Mouse (Mus musculus): ENCODE measurements at regions not wholly inside any gene's neighbourhood (a gene's known extent, or its start where the extent isn't known, plus 50 kb on each side); places are given as distances from the start of the nearest gene placed in this dataset.

DNA sequence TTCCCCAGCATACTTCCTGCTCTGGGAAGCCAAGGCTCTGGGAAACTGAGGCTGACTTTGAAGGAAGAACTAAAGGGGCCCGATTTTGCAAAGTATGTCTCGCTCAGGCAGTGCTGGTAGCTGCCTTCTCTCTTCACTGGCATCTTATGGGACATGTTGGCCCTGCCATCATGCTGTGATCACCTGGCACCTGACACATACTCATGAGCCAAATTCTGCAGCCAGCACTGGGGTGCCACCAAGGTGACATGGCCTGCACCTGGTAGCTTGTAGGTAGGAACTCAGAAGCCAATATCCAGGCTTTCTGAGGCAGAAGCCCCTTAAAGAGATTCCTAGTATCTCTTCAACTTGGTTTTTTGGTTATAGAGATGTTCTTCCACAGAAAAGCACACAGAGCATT, 195.2 kb upstream of the Hs6st1 start:
- TF ChIP-seq FLI1 (IDR thresholded peaks at IDR 0.05; ENCODE audit: low read length) (no peak), GATA1 (IDR thresholded peaks at IDR 0.05; ENCODE audit: borderline replicate concordance, low read length) (no peak)
- Histone ChIP-seq H3K9me3 (no peaks in the 10 kb centered on the region), H3K4me1 (peaks cover 62% of the 10 kb centered on the region), H3K36me3 (replicated peaks; ENCODE audit: low read length) (no peaks in the 10 kb centered on the region), H3K27me3 (replicated peaks) (no peaks in the 10 kb centered on the region), H3K4me3 (replicated peaks) (no peak overlapping the region)

GRCm38 (mm10) chr1:35875210-35875811, 192.9 kb upstream of the Hs6st1 start:
- peaks cover 60% of the 10 kb centered on the region for H3K4me1 ChIP-seq
- H3K36me3 ChIP-seq (replicated peaks; ENCODE audit: low read length) = no peaks in the 10 kb centered on the region
- no peak overlapping the region for H3K4me3 ChIP-seq (replicated peaks)
- TF ChIP-seq FLI1 (IDR thresholded peaks at IDR 0.05; ENCODE audit: low read length) (no peak), GATA1 (IDR thresholded peaks at IDR 0.05; ENCODE audit: borderline replicate concordance, low read length) (no peak)
- peaks cover 2% of the 10 kb centered on the region for H3K27me3 ChIP-seq (replicated peaks)
- no peaks in the 10 kb centered on the region for H3K9me3 ChIP-seq

- no peak for TF ChIP-seq GATA1 (IDR thresholded peaks at IDR 0.05; ENCODE audit: borderline replicate concordance, low read length)
- no peak for TF ChIP-seq FLI1 (IDR thresholded peaks at IDR 0.05; ENCODE audit: low read length)
- Histone ChIP-seq H3K9me3 (no peaks in the 10 kb centered on the region; the same call in 1 of the 2 replicates), H3K27me3 (replicated peaks) (peaks cover 8% of the 10 kb centered on the region), H3K36me3 (replicated peaks; ENCODE audit: low read length) (no peaks in the 10 kb centered on the region), H3K4me3 (replicated peaks) (no peak overlapping the region), H3K4me1 (peaks cover 51% of the 10 kb centered on the region)
Measured at GRCm38 (mm10) chr1:35878426-35878825, 189.8 kb upstream of the Hs6st1 start.

- Histone ChIP-seq H3K4me1 (peaks cover 54% of the 10 kb centered on the region), H3K36me3 (replicated peaks; ENCODE audit: low read length) (no peaks in the 10 kb centered on the region), H3K9me3 (no peaks in the 10 kb centered on the region; the same call in 1 of the 2 replicates), H3K4me3 (replicated peaks) (no peak overlapping the region), H3K27me3 (replicated peaks) (peaks cover 11% of the 10 kb centered on the region)
- TF ChIP-seq GATA1 (IDR thresholded peaks at IDR 0.05; ENCODE audit: borderline replicate concordance, low read length) = no peak
- no peak for TF ChIP-seq FLI1 (IDR thresholded peaks at IDR 0.05; ENCODE audit: low read length)
Measured at GRCm38 (mm10) chr1:35879388-35880093, 188.7 kb upstream of the Hs6st1 start.

- H3K36me3 ChIP-seq (replicated peaks; ENCODE audit: low read length) = no peaks in the 10 kb centered on the region
- H3K4me3 ChIP-seq (replicated peaks) = no peak overlapping the region
- no peaks in the 10 kb centered on the region; the same call in 1 of the 2 replicates for H3K9me3 ChIP-seq
- peaks cover 50% of the 10 kb centered on the region for H3K4me1 ChIP-seq
- TF ChIP-seq GATA1 (IDR thresholded peaks at IDR 0.05; ENCODE audit: borderline replicate concordance, low read length) (no peak), FLI1 (IDR thresholded peaks at IDR 0.05; ENCODE audit: low read length) (no peak)
- peaks cover 11% of the 10 kb centered on the region for H3K27me3 ChIP-seq (replicated peaks)
Measured at GRCm38 (mm10) chr1:35880562-35881265, 187.5 kb upstream of the Hs6st1 start.

GRCm38 (mm10) chr1:35881521-35881920, 186.7 kb upstream of the Hs6st1 start:
- peaks cover 53% of the 10 kb centered on the region for H3K4me1 ChIP-seq
- no peaks in the 10 kb centered on the region; the same call in 1 of the 2 replicates for H3K9me3 ChIP-seq
- peaks cover 11% of the 10 kb centered on the region for H3K27me3 ChIP-seq (replicated peaks)
- no peak overlapping the region for H3K4me3 ChIP-seq (replicated peaks)
- TF ChIP-seq GATA1 (IDR thresholded peaks at IDR 0.05; ENCODE audit: borderline replicate concordance, low read length) = no peak
- TF ChIP-seq FLI1 (IDR thresholded peaks at IDR 0.05; ENCODE audit: low read length) = no peak
- H3K36me3 ChIP-seq (replicated peaks; ENCODE audit: low read length) = no peaks in the 10 kb centered on the region

DNA sequence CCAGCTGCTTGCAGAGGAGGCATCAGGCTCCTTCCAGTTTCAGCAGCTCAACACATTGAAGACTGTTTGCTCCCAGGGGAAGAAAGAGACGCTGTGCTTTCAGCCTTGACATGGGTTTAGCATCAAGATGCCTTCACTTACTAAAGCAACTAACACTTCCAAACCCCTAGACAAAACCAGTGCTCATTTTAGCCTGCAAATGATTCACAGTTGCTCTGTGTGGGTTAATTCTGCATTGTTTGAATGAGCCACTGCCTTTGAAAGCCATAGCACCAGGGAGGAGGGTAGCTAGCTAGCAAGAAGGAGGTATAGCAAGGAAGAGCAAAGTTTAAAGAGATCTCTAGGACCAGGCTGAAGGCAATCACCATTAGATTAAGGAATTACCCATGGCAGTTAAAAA, 186.1 kb upstream of the Hs6st1 start:
- TF ChIP-seq GATA1 (IDR thresholded peaks at IDR 0.05; ENCODE audit: borderline replicate concordance, low read length) (no peak), FLI1 (IDR thresholded peaks at IDR 0.05; ENCODE audit: low read length) (no peak)
- no peaks in the 10 kb centered on the region; the same call in none of the 2 replicates for H3K9me3 ChIP-seq
- peaks cover 55% of the 10 kb centered on the region for H3K4me1 ChIP-seq
- H3K36me3 ChIP-seq (replicated peaks; ENCODE audit: low read length) = no peaks in the 10 kb centered on the region
- H3K27me3 ChIP-seq (replicated peaks) = peaks cover 11% of the 10 kb centered on the region
- no peak overlapping the region for H3K4me3 ChIP-seq (replicated peaks)

GRCm38 (mm10) chr1:35889731-35890499, 178.3 kb upstream of the Hs6st1 start:
- TF ChIP-seq FLI1 (IDR thresholded peaks at IDR 0.05; ENCODE audit: low read length) (no peak), GATA1 (IDR thresholded peaks at IDR 0.05; ENCODE audit: borderline replicate concordance, low read length) (no peak)
- H3K4me3 ChIP-seq (replicated peaks) = peak overlapping the region; percentile 31

DNA sequence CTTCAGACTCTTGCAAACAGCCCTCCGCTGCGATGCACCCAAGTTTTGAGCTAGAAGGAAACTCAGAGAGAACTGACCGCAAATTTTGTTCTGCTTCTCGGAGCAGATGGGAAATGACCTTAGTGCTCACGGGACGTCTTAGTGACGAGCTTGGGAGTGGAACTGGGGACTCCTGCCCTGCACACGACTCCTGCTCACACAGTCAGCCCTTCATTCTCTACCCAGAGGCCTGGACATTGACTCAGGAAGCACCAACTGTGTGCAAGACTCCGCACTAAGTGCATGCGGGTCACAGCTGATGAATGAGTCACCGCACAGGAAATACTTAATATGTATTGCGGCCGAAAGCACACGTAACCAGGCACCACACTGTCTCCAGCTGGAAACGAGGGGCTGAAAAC, 177.7 kb upstream of the Hs6st1 start:
- Histone ChIP-seq H3K4me1 (peaks cover 78% of the 10 kb centered on the region), H3K36me3 (replicated peaks; ENCODE audit: low read length) (peaks cover 31% of the 10 kb centered on the region), H3K4me3 (replicated peaks) (peak overlapping the region; percentile 31), H3K27me3 (replicated peaks) (peaks cover 5% of the 10 kb centered on the region), H3K9me3 (peaks cover 41% of the 10 kb centered on the region)
- TF ChIP-seq GATA1 (IDR thresholded peaks at IDR 0.05; ENCODE audit: borderline replicate concordance, low read length) (no peak), FLI1 (IDR thresholded peaks at IDR 0.05; ENCODE audit: low read length) (no peak)

More at GRCm38 (mm10) chr1:35889731-35890499, 178.3 kb upstream of the Hs6st1 start:
- peaks cover 36% of the 10 kb centered on the region for H3K9me3 ChIP-seq
- H3K36me3 ChIP-seq (replicated peaks; ENCODE audit: low read length) = peaks cover 27% of the 10 kb centered on the region
- peaks cover 5% of the 10 kb centered on the region for H3K27me3 ChIP-seq (replicated peaks)
- peaks cover 84% of the 10 kb centered on the region for H3K4me1 ChIP-seq

Data from megakaryocyte, embryonic 14.5 days (primary cell).